Mouse (Mus musculus): ENCODE data around the gene Chaf1a. TPM values are rescaled to one million over a fixed set of nuclear protein-coding genes. Genes with fewer than 3 reads are reported as not detected.

Chaf1a gene
- polyA plus RNA-seq, 1 experiment = 16.9 TPM

DNA sequence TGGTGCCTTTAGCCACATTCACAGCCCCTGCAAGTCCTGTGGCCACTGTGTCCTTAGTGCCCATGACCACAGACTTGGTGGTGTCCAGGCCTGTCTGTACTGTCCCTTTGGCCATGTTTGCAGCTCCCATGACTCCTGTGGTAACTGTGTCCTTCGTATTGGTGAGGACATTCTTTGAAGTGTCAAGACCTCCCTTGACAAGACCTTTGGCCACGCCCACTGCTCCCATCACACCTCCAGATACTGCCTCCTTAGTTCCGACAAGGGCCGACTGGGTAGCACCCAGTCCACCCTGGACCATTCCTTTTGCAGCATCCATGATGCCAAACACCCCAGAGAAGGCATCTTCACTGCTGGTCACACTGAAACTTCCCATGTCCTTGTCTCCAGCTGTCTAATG, 66.7 kb downstream of the Chaf1a start:
- Histone ChIP-seq H3K4me3 (ENCODE audit: control insufficient read depth, insufficient read depth, low read length) (no peak overlapping the region), H3K36me3 (ENCODE audit: control insufficient read depth, insufficient read depth, low read length) (no peaks in the 10 kb centered on the region), H3K4me1 (replicated peaks; ENCODE audit: control insufficient read depth, insufficient read depth, low read length) (no peaks in the 10 kb centered on the region), H3K27me3 (ENCODE audit: control insufficient read depth, insufficient read depth, low read length) (no peaks in the 10 kb centered on the region), H3K27ac (ENCODE audit: control insufficient read depth, insufficient read depth, low read length) (no peak overlapping the region)
- WGBS = 95% methylated on average over 4 of the region's 4 CpGs
- TF ChIP-seq POLR2A (IDR thresholded peaks at IDR 0.05; ENCODE audit: control insufficient read depth, extremely low read depth, insufficient read depth, low read length, poor library complexity) = no peak
- no peak for TF ChIP-seq CTCF (IDR thresholded peaks at IDR 0.05; ENCODE audit: borderline replicate concordance, control insufficient read depth, extremely low read depth, insufficient read depth, low read length, poor library complexity)
- no peak for DNase-seq

DNA sequence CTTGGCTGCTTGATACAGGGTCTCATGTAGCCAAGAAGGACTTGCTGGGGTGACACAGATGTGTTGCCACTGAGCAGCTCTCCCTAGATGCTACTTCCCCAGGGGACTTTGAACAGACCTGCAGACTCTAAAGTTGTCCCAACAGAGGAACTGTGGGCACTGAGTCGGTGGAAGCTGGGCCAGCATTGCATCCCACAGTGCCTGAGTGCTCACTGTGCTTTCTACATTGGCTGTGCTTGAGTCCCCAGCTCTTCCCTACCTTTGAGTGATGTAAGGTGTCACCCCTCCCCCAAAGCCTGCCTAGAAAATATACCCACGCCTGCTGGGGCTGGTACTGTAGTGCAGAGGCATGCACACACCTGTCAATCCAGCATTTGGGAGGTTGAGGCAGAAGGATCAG, 67.5 kb downstream of the Chaf1a start:
- Histone ChIP-seq H3K4me1 (replicated peaks; ENCODE audit: control insufficient read depth, insufficient read depth, low read length) (no peaks in the 10 kb centered on the region), H3K27me3 (ENCODE audit: control insufficient read depth, insufficient read depth, low read length) (no peaks in the 10 kb centered on the region), H3K36me3 (ENCODE audit: control insufficient read depth, insufficient read depth, low read length) (no peaks in the 10 kb centered on the region), H3K4me3 (ENCODE audit: control insufficient read depth, insufficient read depth, low read length) (no peak overlapping the region), H3K27ac (ENCODE audit: control insufficient read depth, insufficient read depth, low read length) (no peak overlapping the region)
- no peak for DNase-seq
- no peak for TF ChIP-seq CTCF (IDR thresholded peaks at IDR 0.05; ENCODE audit: borderline replicate concordance, control insufficient read depth, extremely low read depth, insufficient read depth, low read length, poor library complexity)
- TF ChIP-seq POLR2A (IDR thresholded peaks at IDR 0.05; ENCODE audit: control insufficient read depth, extremely low read depth, insufficient read depth, low read length, poor library complexity) = no peak
- 71% methylated on average over 2 of the region's 2 CpGs for WGBS

DNA sequence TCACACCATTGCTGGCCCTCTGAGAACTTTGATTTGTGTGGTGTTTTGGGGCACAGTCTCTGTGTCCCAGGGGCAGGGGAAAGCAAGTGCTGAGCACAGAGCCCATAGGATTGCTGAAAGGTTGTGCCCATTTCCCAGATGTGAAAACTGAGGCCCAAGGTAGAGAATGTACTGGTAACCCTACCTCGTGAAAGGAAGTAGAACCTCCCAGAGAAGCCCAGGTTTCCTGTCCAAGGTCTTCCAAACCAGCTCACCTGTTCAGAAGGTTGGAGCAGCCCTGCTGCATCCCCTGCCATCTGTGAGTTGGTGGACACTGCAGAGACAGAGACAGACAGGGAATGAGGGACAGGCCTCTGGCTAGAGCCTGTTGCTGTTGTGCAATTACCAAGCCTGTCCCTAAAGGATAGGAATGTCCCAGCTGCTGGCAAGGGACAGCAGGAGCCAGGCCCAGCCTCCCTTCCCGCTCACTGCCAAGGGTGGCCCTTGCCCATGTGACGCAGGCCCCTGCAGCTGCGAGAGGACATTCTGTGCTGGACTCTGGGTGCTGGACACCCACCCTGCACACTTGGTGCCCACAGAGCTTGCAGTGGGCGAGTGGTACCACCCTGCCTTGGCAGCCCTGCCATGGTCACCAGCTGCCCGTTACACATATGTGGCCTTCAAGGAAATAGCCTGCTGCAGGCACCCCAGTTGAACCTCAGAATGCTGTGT, 68.2 kb downstream of the Chaf1a start:
- Histone ChIP-seq H3K4me3 (ENCODE audit: control insufficient read depth, insufficient read depth, low read length) (no peak overlapping the region), H3K4me1 (replicated peaks; ENCODE audit: control insufficient read depth, insufficient read depth, low read length) (no peaks in the 10 kb centered on the region), H3K27me3 (ENCODE audit: control insufficient read depth, insufficient read depth, low read length) (no peaks in the 10 kb centered on the region), H3K36me3 (ENCODE audit: control insufficient read depth, insufficient read depth, low read length) (no peaks in the 10 kb centered on the region), H3K27ac (ENCODE audit: control insufficient read depth, insufficient read depth, low read length) (no peak overlapping the region)
- DNase-seq = no peak
- 85% methylated on average over 6 of the region's 6 CpGs for WGBS
- TF ChIP-seq CTCF (IDR thresholded peaks at IDR 0.05; ENCODE audit: borderline replicate concordance, control insufficient read depth, extremely low read depth, insufficient read depth, low read length, poor library complexity) = no peak
- TF ChIP-seq POLR2A (IDR thresholded peaks at IDR 0.05; ENCODE audit: control insufficient read depth, extremely low read depth, insufficient read depth, low read length, poor library complexity) = no peak

DNA sequence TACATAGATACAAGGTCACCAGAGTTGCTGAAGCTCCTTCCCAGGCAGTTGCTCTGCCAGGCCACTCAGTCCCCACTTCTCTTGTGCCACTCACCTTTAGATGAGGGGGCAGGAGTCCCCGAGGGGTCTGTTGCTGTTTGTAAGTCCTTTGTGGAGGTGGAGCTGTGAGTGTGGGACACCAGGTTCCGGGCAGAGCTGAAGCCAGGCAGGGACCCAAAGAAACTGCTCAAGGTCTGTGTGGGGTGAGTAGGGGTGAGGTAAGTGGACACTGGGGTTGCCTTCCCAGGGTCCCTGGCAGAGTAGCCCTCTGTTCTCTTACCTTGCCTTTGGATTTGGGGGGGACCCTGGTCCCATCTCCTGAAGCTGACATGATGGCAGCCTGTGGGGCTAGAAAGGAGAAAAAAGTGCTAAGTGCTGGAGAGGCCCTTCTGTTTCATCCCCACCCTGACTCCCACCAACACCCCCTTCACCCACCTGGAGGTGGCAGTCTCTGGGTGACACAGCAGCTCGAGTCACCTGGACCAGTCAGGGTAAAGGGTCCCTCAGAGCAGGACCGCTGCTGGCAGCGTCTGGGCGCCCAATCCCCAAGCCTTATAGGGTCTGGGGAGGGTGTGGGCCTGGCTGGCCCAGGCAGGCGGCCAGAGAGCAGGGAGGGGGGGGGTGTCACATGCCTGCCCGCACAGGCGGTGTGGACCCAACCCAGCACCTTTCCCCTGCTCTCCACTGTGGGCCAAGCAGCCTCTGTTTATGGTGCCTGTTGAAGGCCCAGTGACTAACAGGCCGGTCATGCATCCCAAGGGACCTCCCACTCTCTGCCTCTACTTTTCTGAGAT, 69.2 kb downstream of the Chaf1a start, which contains the start of gene Plin4:
Plin4 (minus strand) TSS at position 585 of the 833 bp plus-strand sequence.
- no peaks in the 10 kb centered on the region for H3K27me3 ChIP-seq (ENCODE audit: control insufficient read depth, insufficient read depth, low read length)
- TF ChIP-seq POLR2A (IDR thresholded peaks at IDR 0.05; ENCODE audit: control insufficient read depth, extremely low read depth, insufficient read depth, low read length, poor library complexity) = no peak
- no peak for TF ChIP-seq CTCF (IDR thresholded peaks at IDR 0.05; ENCODE audit: borderline replicate concordance, control insufficient read depth, extremely low read depth, insufficient read depth, low read length, poor library complexity)
- H3K4me1 ChIP-seq (replicated peaks; ENCODE audit: control insufficient read depth, insufficient read depth, low read length) = no peaks in the 10 kb centered on the region
- 91% methylated on average over 10 of the region's 10 CpGs for WGBS
- no peak within 1 kb of the TSS for H3K27ac ChIP-seq (ENCODE audit: control insufficient read depth, insufficient read depth, low read length)
- no peaks in the 10 kb centered on the region for H3K36me3 ChIP-seq (ENCODE audit: control insufficient read depth, insufficient read depth, low read length)
- no peak for DNase-seq
- H3K4me3 ChIP-seq (ENCODE audit: control insufficient read depth, insufficient read depth, low read length) = no peak within 1 kb of the TSS

DNA sequence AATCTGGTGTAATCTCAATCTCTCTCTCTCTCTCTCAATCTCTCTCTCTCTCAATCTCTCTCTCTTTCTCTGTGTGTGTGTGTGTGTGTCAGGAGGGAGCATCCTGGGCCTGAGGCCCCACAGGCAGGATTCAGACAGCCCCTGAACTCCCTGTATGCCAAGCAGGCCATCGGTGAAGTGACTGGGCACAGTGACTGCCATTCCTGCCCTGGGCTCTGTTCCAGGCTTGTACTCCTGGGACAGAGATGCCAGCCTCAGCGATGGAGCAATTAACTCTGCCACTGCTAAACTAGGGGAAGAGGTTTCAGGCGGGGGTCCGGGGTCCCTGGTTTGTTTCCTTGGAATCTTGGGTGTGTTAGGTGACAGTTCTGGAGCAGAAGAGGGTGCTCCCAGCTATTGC, 70.3 kb downstream of the Chaf1a start:
- no peaks in the 10 kb centered on the region for H3K36me3 ChIP-seq (ENCODE audit: control insufficient read depth, insufficient read depth, low read length)
- no peaks in the 10 kb centered on the region for H3K4me1 ChIP-seq (replicated peaks; ENCODE audit: control insufficient read depth, insufficient read depth, low read length)
- WGBS = 88% methylated on average over 4 of the region's 4 CpGs
- no peak for DNase-seq
- no peaks in the 10 kb centered on the region for H3K27me3 ChIP-seq (ENCODE audit: control insufficient read depth, insufficient read depth, low read length)
- H3K4me3 ChIP-seq (ENCODE audit: control insufficient read depth, insufficient read depth, low read length) = no peak overlapping the region
- no peak for TF ChIP-seq CTCF (IDR thresholded peaks at IDR 0.05; ENCODE audit: borderline replicate concordance, control insufficient read depth, extremely low read depth, insufficient read depth, low read length, poor library complexity)
- TF ChIP-seq POLR2A (IDR thresholded peaks at IDR 0.05; ENCODE audit: control insufficient read depth, extremely low read depth, insufficient read depth, low read length, poor library complexity) = no peak
- no peak overlapping the region for H3K27ac ChIP-seq (ENCODE audit: control insufficient read depth, insufficient read depth, low read length)

DNA sequence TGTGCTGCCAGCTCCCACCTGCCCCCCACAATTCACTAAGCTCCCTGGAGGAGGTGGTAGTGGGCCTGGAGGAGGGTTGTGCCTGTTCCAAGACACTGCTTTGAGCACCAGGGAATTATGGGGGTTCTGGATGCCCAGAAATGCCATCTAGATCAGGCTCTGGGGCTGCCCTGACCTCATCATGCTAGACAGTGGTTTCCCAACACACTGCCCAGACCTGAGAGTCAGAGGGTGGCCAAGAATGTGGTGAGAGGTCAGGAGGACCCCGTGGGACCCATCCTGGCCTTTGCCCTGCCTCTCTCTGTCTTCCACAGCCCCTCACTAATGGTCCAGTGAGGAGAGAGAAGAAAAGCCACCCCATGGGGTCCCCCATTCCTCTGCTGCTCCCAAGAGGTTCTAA, 70.8 kb downstream of the Chaf1a start:
- TF ChIP-seq POLR2A (IDR thresholded peaks at IDR 0.05; ENCODE audit: control insufficient read depth, extremely low read depth, insufficient read depth, low read length, poor library complexity) (no peak), CTCF (IDR thresholded peaks at IDR 0.05; ENCODE audit: borderline replicate concordance, control insufficient read depth, extremely low read depth, insufficient read depth, low read length, poor library complexity) (no peak)
- H3K4me1 ChIP-seq (replicated peaks; ENCODE audit: control insufficient read depth, insufficient read depth, low read length) = no peaks in the 10 kb centered on the region
- H3K27ac ChIP-seq (ENCODE audit: control insufficient read depth, insufficient read depth, low read length) = no peak overlapping the region
- no peak for DNase-seq
- H3K36me3 ChIP-seq (ENCODE audit: control insufficient read depth, insufficient read depth, low read length) = no peaks in the 10 kb centered on the region
- H3K4me3 ChIP-seq (ENCODE audit: control insufficient read depth, insufficient read depth, low read length) = no peak overlapping the region
- no peaks in the 10 kb centered on the region for H3K27me3 ChIP-seq (ENCODE audit: control insufficient read depth, insufficient read depth, low read length)
- 79% methylated on average over 1 of the region's 1 CpGs for WGBS

All from thymus, adult 2 months (tissue).